Mouse (Mus musculus): ENCODE results near the gene Gm6096.

DNA sequence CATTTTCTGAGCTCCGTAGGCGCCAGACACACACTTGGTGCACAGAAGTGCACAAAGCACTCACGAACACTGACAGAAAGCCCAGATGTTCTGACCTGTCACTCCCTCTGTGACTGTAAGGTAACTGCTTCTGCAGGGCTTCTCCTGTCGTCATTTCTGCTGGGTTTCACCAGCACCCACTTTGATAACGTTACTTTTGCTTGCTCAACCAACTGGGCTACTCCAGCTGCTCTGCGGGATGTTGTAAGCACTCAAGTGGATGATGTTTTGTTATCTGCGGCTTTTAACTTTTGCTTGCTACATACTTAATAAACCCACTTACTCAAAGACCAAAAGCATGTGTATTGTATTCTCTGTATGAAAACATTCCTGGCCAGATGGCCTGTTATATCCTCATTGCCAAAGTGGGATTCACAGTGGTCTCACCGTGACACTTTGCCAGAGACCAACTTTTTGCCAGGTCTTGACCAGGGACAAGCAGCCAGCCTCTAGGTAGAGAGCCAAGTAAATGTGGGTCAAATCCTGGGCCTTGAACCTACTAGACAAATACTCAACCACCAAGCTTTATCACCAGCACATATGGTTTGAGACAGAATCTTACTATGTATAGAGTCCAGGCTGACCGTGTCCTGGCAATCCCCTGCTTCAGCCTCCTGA lies 29.1 kb upstream of the Gm6096 start:
- TF ChIP-seq CTCF (IDR thresholded peaks at IDR 0.05; ENCODE audit: extremely low read depth, insufficient read depth, insufficient read length, insufficient replicate concordance) (no peak), POLR2A (IDR thresholded peaks at IDR 0.05; ENCODE audit: low read depth, low read length) (no peak)
